Mouse (Mus musculus): ENCODE measurements around the gene Gm45837. TPM values are rescaled to one million over a fixed set of nuclear protein-coding genes. Genes with fewer than 3 reads are reported as not detected.

Gene Gm45837
- polyA plus RNA-seq, 1 experiment from 2014 or later = not detected

DNA sequence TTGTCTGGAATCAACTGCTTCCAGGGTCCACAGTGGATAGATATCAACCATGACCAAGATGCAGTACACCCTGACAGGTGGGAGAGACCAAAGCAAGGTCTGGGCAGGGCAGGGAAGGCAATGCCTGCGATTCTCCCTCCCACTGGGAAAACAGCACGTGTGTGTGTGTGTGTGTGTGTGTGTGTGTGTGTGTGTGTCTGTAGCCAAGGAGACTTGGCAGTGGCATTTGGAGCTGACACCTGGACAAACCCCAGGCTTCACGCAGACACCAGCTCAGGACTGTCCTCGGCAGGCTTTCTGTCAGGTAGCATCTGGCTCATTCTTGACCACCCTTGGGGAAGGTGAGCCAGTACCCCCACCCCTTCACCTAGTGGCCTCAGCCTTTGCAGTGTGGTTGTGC, 69.2 kb downstream of the Gm45837 start:
- 68% methylated on average over 4 of the region's 4 CpGs for WGBS
- H3K4me1 ChIP-seq (replicated peaks) = peaks cover 11% of the 10 kb centered on the region; the same call in 1 of the 2 replicates
- H3K4me2 ChIP-seq = no peak overlapping the region
- H3K9me3 ChIP-seq = no peaks in the 10 kb centered on the region
- no peaks in the 10 kb centered on the region for H3K36me3 ChIP-seq
- no peak for ATAC-seq (ENCODE audit: insufficient number of reproducible peaks, insufficient read depth, low FRiP score, low TSS enrichment, low read depth)
- no peaks in the 10 kb centered on the region for H3K27me3 ChIP-seq
- no peak overlapping the region for H3K4me3 ChIP-seq (replicated peaks)
- H3K9ac ChIP-seq (replicated peaks) = no peak overlapping the region
- no peak overlapping the region for H3K27ac ChIP-seq

DNA sequence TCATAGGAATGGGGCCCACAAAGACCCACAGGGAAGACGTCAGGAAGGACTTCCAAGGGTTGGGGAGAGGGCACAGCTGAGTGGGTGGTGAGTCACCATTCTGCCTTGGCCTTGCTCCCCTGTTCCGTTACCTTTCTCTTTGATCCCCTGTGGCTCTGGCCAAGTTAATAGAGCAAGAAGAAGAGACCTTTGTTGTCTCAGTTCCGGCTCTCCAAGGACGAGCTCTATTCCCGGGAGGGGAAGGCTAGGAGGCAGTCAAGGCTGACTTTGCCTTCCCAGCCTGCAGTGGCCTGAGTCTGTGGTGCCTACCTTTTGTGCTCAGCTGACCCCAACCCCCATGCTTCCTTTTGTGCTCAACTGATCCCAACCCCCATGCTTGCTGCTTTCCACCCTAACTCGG, 70.0 kb downstream of the Gm45837 start:
- Histone ChIP-seq H3K27ac (no peak overlapping the region), H3K9me3 (no peaks in the 10 kb centered on the region), H3K4me2 (no peak overlapping the region), H3K27me3 (no peaks in the 10 kb centered on the region), H3K4me1 (replicated peaks) (peaks cover 11% of the 10 kb centered on the region; the same call in 1 of the 2 replicates), H3K4me3 (replicated peaks) (no peak overlapping the region), H3K9ac (replicated peaks) (no peak overlapping the region), H3K36me3 (no peaks in the 10 kb centered on the region)
- ATAC-seq (ENCODE audit: insufficient number of reproducible peaks, insufficient read depth, low FRiP score, low TSS enrichment, low read depth) = no peak
- WGBS = 74% methylated on average over 6 of the region's 6 CpGs

DNA sequence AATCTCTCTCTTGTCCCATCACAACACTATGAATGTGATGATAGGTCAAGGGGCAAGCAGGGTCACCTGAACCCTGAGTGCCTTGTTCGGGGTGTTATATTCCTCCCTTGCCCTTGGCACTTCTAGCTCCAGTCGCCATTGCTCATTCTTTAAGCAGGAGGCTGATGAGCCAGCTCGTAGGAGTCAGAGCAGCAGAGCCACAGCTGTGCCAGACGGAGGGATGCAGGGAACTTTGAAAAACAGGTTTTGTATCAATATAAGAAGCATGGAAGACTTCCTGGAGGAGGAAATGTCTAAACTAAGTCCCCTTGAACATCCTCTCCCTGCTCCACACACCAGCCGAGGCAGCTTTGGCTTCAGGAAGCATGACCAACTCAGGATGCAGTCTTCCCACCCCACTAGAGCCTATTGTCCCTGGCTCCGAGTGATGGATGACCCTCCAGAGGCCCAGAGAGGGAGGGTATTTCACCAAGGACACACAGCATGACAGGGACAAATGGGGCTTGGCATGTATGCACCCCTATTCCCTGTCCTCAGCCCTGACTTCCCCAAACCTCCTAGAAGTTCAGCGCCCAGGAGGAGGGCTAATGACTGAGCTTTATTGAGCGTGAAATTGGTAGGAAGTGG, 71.3 kb downstream of the Gm45837 start:
- H3K9me3 ChIP-seq = no peaks in the 10 kb centered on the region
- no peak for ATAC-seq (ENCODE audit: insufficient number of reproducible peaks, insufficient read depth, low FRiP score, low TSS enrichment, low read depth)
- peaks cover 11% of the 10 kb centered on the region; the same call in 1 of the 2 replicates for H3K4me1 ChIP-seq (replicated peaks)
- no peaks in the 10 kb centered on the region for H3K36me3 ChIP-seq
- no peak overlapping the region for H3K9ac ChIP-seq (replicated peaks)
- no peaks in the 10 kb centered on the region for H3K27me3 ChIP-seq
- no peak overlapping the region for H3K27ac ChIP-seq
- WGBS = 56% methylated on average over 8 of the region's 8 CpGs
- H3K4me2 ChIP-seq = no peak overlapping the region
- no peak overlapping the region for H3K4me3 ChIP-seq (replicated peaks)

DNA sequence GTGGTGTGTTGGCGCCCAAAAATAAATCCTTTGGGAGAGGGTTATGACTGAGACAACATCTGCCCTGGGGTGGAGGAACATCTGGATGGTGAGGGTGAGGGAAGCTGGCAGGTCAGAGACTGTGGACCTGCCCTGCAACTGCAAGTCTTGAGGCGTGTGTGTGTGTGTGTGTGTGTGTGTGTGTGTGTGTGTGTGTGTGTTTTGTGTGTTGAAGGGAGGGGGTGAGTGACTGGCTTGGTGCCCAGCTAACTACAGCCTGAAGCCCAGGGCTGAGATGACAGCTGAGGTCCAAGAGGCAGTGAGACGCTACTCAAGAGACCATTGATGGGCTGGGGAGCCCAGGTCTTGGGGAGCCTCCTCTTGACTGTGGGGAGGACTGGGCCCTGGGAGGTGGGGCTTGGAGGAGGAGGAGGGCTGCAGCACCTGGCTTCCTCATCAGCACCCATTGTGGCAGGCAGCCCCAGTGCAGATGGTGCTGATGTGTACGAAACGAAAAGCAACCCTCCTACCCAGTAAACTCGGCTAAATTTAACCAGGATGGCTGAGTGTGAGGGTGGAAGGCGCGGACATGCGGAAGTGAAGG, 71.9 kb downstream of the Gm45837 start:
- ATAC-seq (ENCODE audit: insufficient number of reproducible peaks, insufficient read depth, low FRiP score, low TSS enrichment, low read depth) = no peak
- no peaks in the 10 kb centered on the region for H3K36me3 ChIP-seq
- peaks cover 11% of the 10 kb centered on the region; the same call in 1 of the 2 replicates for H3K4me1 ChIP-seq (replicated peaks)
- no peak overlapping the region for H3K9ac ChIP-seq (replicated peaks)
- H3K9me3 ChIP-seq = no peaks in the 10 kb centered on the region
- WGBS = 67% methylated on average over 9 of the region's 9 CpGs
- no peak overlapping the region for H3K4me3 ChIP-seq (replicated peaks)
- no peak overlapping the region for H3K4me2 ChIP-seq
- H3K27me3 ChIP-seq = no peaks in the 10 kb centered on the region
- H3K27ac ChIP-seq = no peak overlapping the region

DNA sequence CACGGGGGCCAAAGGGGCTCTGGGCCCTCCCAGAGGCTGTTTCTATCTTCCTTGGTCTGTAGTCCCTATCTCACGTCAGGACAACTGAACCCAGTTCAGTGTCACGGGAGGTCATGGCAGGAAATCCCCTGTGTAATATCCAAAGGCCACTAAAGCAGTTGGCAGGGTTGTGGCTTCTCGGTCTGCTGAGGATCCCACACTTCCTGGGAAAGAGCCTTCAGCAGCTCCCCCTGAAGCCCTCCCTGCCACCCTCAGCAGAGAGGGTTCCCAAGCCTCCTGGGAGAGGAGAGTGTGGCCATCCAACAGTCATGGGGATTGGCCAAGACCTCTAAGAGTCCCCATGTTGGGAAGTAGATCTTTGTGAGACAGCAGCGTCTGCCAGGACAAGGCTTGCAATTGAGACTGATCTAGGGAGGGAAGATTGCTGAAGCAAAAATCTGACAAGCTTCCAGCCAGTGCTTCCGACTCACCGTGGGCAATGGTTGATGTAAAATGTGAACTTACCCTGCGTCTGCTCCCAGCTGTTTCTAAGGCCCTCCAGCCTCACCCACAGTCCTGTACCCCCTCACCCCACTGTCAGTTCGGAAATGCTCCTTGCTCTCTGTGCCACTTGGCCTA, 72.9 kb downstream of the Gm45837 start:
- H3K4me3 ChIP-seq (replicated peaks) = no peak overlapping the region
- H3K36me3 ChIP-seq = no peaks in the 10 kb centered on the region
- no peaks in the 10 kb centered on the region for H3K27me3 ChIP-seq
- H3K4me2 ChIP-seq = no peak overlapping the region
- H3K4me1 ChIP-seq (replicated peaks) = peaks cover 11% of the 10 kb centered on the region; the same call in 1 of the 2 replicates
- WGBS = 75% methylated on average over 9 of the region's 9 CpGs
- ATAC-seq (ENCODE audit: insufficient number of reproducible peaks, insufficient read depth, low FRiP score, low TSS enrichment, low read depth) = no peak
- no peaks in the 10 kb centered on the region for H3K9me3 ChIP-seq
- H3K27ac ChIP-seq = no peak overlapping the region
- H3K9ac ChIP-seq (replicated peaks) = no peak overlapping the region

DNA sequence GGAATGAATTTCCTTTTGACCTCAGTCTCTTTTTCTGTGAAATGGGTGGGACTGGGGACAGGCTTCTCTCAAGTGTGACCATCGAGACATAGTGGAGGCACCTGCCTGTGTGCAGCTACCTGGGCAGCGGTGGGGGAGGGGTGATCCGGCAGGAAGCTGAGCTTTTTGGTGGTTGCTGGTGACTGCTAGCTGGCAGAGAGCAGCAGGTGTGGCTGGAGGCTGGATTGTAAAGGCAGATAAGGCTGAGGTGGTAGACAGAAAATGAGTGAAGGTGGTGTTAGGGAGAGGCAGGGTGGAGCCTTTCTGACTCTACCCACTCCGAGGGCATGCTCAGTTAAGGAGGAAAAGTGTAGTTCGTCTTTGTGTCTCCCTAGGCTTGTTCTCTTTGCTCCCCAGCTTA, 76.4 kb downstream of the Gm45837 start:
- 70% methylated on average over 5 of the region's 5 CpGs for WGBS
- ATAC-seq (ENCODE audit: insufficient number of reproducible peaks, insufficient read depth, low FRiP score, low TSS enrichment, low read depth) = no peak
- no peak overlapping the region for H3K4me2 ChIP-seq

DNA sequence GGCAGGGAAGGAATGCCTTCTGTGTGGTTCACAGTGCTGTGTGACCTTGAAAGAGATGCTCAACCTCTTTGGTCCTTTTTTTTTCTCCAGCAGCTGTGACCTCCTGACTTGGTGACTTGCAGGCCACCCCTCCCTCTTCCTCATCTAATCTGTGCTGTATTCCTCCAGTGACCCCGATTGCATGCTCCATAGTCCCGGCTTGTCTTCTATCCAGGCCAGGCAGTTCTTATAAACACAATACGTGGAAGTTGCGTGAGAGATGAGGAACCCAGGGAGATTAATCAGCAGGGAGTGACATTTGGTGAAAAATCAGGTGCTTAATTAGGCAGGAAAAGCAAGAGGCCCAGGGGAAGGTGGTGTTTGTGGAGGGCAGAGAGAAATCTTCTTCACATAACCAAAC, 80.3 kb downstream of the Gm45837 start:
- Histone ChIP-seq H3K27me3 (no peaks in the 10 kb centered on the region), H3K4me3 (replicated peaks) (no peak overlapping the region), H3K4me2 (no peak overlapping the region), H3K27ac (no peak overlapping the region), H3K4me1 (replicated peaks) (no peaks in the 10 kb centered on the region), H3K9me3 (no peaks in the 10 kb centered on the region), H3K36me3 (no peaks in the 10 kb centered on the region), H3K9ac (replicated peaks) (no peak overlapping the region)
- WGBS = 64% methylated on average over 4 of the region's 4 CpGs
- no peak for ATAC-seq (ENCODE audit: insufficient number of reproducible peaks, insufficient read depth, low FRiP score, low TSS enrichment, low read depth)

More for the DNA sequence above, 76.4 kb downstream of the Gm45837 start:
- Histone ChIP-seq H3K9me3 (no peaks in the 10 kb centered on the region), H3K36me3 (no peaks in the 10 kb centered on the region), H3K4me3 (replicated peaks) (no peak overlapping the region), H3K27me3 (no peaks in the 10 kb centered on the region), H3K9ac (replicated peaks) (no peak overlapping the region), H3K27ac (no peak overlapping the region), H3K4me1 (replicated peaks) (peaks cover 6% of the 10 kb centered on the region; the same call in 1 of the 2 replicates)

DNA sequence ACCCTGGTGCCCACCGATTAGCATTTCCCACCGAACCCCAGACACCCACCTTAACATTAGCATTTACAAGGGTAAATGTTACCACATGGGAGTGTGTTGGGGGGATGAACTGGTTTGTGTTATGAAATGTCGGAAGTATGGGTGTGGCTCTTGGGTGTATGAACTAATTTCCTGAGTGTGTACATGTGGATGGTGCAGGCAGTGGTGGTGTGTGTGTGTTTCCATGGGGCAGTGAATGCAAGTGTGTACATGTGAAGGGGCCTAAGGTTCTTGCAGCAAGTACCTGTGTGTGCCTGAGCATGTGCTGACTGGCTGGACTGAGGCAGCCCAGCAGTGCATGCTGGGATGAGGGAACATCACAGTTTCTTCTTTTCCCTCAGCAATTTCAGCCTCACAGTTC, 87.7 kb downstream of the Gm45837 start:
- Histone ChIP-seq H3K27me3 (peaks cover 45% of the 10 kb centered on the region), H3K9me3 (no peaks in the 10 kb centered on the region), H3K4me3 (replicated peaks) (no peak overlapping the region), H3K4me1 (replicated peaks) (no peaks in the 10 kb centered on the region), H3K4me2 (no peak overlapping the region), H3K9ac (replicated peaks) (no peak overlapping the region), H3K27ac (no peak overlapping the region), H3K36me3 (no peaks in the 10 kb centered on the region)
- no peak for ATAC-seq (ENCODE audit: insufficient number of reproducible peaks, insufficient read depth, low FRiP score, low TSS enrichment, low read depth)
- WGBS = 81% methylated on average over 3 of the region's 3 CpGs

DNA sequence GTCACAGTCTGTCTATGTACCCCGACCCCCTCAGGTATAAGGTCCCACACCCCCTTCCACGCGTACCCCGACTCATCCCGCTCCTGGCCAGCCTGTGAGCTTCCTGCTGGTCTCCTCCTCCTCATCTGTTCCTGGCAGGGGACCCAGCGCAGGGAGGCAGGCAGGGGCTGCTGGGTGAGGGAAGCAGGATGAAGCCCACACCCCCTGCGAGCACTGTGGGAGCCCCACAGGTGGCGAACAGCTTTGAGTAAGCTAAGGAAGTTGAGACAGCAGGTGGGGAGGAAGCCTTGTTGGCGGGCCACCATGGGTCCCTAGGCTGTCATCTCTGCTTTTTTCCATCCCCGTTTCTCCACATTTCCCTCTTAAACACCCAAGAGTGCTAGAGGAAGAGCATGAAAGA, 88.6 kb downstream of the Gm45837 start:
- WGBS = 44% methylated on average over 10 of the region's 10 CpGs
- Histone ChIP-seq H3K9me3 (no peaks in the 10 kb centered on the region), H3K36me3 (no peaks in the 10 kb centered on the region), H3K4me1 (replicated peaks) (peaks cover 2% of the 10 kb centered on the region; the same call in 1 of the 2 replicates), H3K27me3 (peaks cover 54% of the 10 kb centered on the region), H3K4me3 (replicated peaks) (no peak overlapping the region), H3K9ac (replicated peaks) (no peak overlapping the region), H3K4me2 (no peak overlapping the region), H3K27ac (no peak overlapping the region)
- no peak for ATAC-seq (ENCODE audit: insufficient number of reproducible peaks, insufficient read depth, low FRiP score, low TSS enrichment, low read depth)

DNA sequence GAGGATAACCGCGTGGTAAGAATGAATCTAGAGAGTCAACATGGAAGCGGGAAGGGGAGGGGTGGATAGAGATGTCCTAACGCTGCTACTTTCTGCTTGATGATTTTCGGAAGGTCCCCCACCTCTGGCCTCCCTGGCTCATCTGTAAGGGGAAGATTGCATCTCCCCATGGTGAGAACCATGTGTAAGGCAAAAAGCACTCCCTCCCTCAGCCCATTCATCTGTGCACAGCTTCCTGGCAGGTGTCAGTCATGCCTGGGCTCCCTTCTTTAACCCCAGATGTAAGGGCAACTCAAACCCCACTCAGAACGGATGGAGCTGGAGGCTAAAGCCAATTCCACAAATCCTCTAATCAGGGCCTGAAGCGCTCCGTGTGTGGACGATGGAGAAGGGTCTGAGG, 89.0 kb downstream of the Gm45837 start:
- H3K36me3 ChIP-seq = no peaks in the 10 kb centered on the region
- no peaks in the 10 kb centered on the region for H3K9me3 ChIP-seq
- WGBS = 69% methylated on average over 9 of the region's 9 CpGs
- no peak overlapping the region for H3K9ac ChIP-seq (replicated peaks)
- ATAC-seq (ENCODE audit: insufficient number of reproducible peaks, insufficient read depth, low FRiP score, low TSS enrichment, low read depth) = no peak
- H3K4me3 ChIP-seq (replicated peaks) = no peak overlapping the region
- H3K4me1 ChIP-seq (replicated peaks) = peaks cover 6% of the 10 kb centered on the region; the same call in 1 of the 2 replicates
- no peak overlapping the region for H3K27ac ChIP-seq
- no peak overlapping the region for H3K4me2 ChIP-seq
- peaks cover 58% of the 10 kb centered on the region for H3K27me3 ChIP-seq

DNA sequence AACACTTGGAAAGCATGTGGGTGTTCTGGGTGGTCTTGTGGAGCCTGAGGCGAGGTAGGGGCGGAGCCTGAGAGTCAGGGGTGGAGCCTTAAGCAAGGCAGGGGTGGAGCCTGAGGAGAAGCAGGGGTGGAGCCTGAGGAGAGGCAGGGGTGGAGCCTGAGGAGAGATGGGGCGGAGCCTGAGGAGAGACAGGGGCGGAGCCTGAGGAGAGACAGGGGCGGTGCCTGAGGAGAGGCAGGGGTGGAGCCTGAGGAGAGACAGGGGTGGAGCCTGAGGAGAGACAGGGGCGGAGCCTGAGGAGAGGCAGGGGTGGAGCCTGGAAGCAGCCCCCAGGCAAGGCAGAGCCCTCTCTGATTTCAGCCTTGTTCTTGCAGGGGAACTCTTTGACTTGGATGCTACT, 90.5 kb downstream of the Gm45837 start:
- ATAC-seq (ENCODE audit: insufficient number of reproducible peaks, insufficient read depth, low FRiP score, low TSS enrichment, low read depth) = no peak
- WGBS = 77% methylated on average over 5 of the region's 6 CpGs

More for the DNA sequence above, 90.5 kb downstream of the Gm45837 start:
- no peak overlapping the region for H3K9ac ChIP-seq (replicated peaks)
- H3K27me3 ChIP-seq = peaks cover 69% of the 10 kb centered on the region
- H3K27ac ChIP-seq = no peak overlapping the region
- H3K4me3 ChIP-seq (replicated peaks) = no peak overlapping the region
- no peak overlapping the region for H3K4me2 ChIP-seq
- no peaks in the 10 kb centered on the region for H3K9me3 ChIP-seq
- peaks cover 6% of the 10 kb centered on the region; the same call in 1 of the 2 replicates for H3K4me1 ChIP-seq (replicated peaks)
- no peaks in the 10 kb centered on the region for H3K36me3 ChIP-seq
